ENCODE assay signal across 10 mouse cellular contexts in genomic region chr3:107550409-107551049, GRCm38 (mm10). TPM values are rescaled to one million over a fixed set of nuclear protein-coding genes. Genes with fewer than 3 reads are reported as not detected.
DNase-seq lines count a peak whose midpoint lies in the region; TF ChIP-seq lines count a peak whose summit lies in the region.
"Had no signal": no experiment of that assay in that cellular context is flagged by ENCODE, and none has a peak within 500 bp of the region (broad histone marks: within the 10 kb centered on the region; RNA-seq: fewer than 3 reads in every experiment).

No protein-coding gene starts in this region.

- DNase-seq in heart, postnatal 14 days = peak; percentile 64 to 76
- DNase-seq in heart, embryonic 10.5 days (ENCODE audit: low spot score) = no peak
- DNase-seq in CD4-positive helper T cell, adult 2 months (ENCODE audit: low read depth, low spot score) = peak; percentile 19
- DNase-seq in layer of hippocampus, postnatal 10 days (ENCODE audit: low spot score in 2 of 2) = peak; percentile 73 to 75
- DNase-seq in midbrain, embryonic 10.5 days (ENCODE audit: low spot score) = peak; percentile 62
- DNase-seq in urinary bladder, postnatal 36 days (ENCODE audit: low spot score in 2 of 2) = peak; percentile 13 to 32

- TF ChIP-seq POLR2A in bone marrow macrophage, adult 2 months (IDR thresholded peaks at IDR 0.05; ENCODE audit: borderline replicate concordance, low read depth, low read length) = no peak
- no peak for TF ChIP-seq POLR2A in embryonic fibroblast, embryonic 13.5 days (IDR thresholded peaks at IDR 0.05; ENCODE audit: low read depth, low read length)

- H3K36me3 ChIP-seq in heart, embryonic 10.5 days = no peaks in the 10 kb centered on the region
- H3K36me3 ChIP-seq in midbrain, embryonic 10.5 days = no peaks in the 10 kb centered on the region
- H3K36me3 ChIP-seq: embryonic facial prominence, embryonic 15.5 days had no signal

- 70% methylated on average over 17 of the region's 17 CpGs for WGBS in heart, embryonic 10.5 days
- WGBS in midbrain, embryonic 10.5 days = 73% methylated on average over 17 of the region's 17 CpGs

- peaks cover 64% of the 10 kb centered on the region for H3K27me3 ChIP-seq in heart, embryonic 10.5 days (ENCODE audit: insufficient read depth, poor library complexity, severe bottlenecking)
- peaks cover 4% of the 10 kb centered on the region; the same call in 1 of the 2 replicates for H3K27me3 ChIP-seq in midbrain, embryonic 10.5 days (ENCODE audit: low read depth, poor library complexity, severe bottlenecking)

- H3K4me1 ChIP-seq in heart, embryonic 10.5 days = peaks cover 7% of the 10 kb centered on the region
- H3K4me1 ChIP-seq in bone marrow macrophage, adult 2 months (ENCODE audit: control insufficient read depth, insufficient read depth, low read length) = no peaks in the 10 kb centered on the region
- no peaks in the 10 kb centered on the region for H3K4me1 ChIP-seq in embryonic fibroblast, embryonic 13.5 days (ENCODE audit: control insufficient read depth, insufficient read depth, low read length)
- peaks cover 11% of the 10 kb centered on the region for H3K4me1 ChIP-seq in midbrain, embryonic 10.5 days

- no peaks in the 10 kb centered on the region for H3K9me3 ChIP-seq in heart, embryonic 10.5 days
- H3K9me3 ChIP-seq in midbrain, embryonic 10.5 days (replicated peaks) = no peaks in the 10 kb centered on the region
- H3K9me3 ChIP-seq: embryonic facial prominence, embryonic 15.5 days had no signal

- intact Hi-C loops in heart, postnatal 14 days (cut with DNase I) = no loop called here

- no peak overlapping the region for H3K4me3 ChIP-seq in heart, embryonic 10.5 days
- H3K4me3 ChIP-seq in bone marrow macrophage, adult 2 months (ENCODE audit: insufficient read depth, low read length) = no peak overlapping the region
- no peak overlapping the region for H3K4me3 ChIP-seq in embryonic fibroblast, embryonic 13.5 days (ENCODE audit: insufficient read depth, low read length)
- no peak overlapping the region for H3K4me3 ChIP-seq in midbrain, embryonic 10.5 days
- H3K4me3 ChIP-seq: embryonic facial prominence, embryonic 15.5 days had no signal

- no peak overlapping the region for H3K27ac ChIP-seq in heart, embryonic 10.5 days
- no peak overlapping the region for H3K27ac ChIP-seq in bone marrow macrophage, adult 2 months (ENCODE audit: insufficient read depth, low read depth, low read length)
- H3K27ac ChIP-seq in embryonic fibroblast, embryonic 13.5 days (ENCODE audit: insufficient read depth, low read length) = no peak overlapping the region
- no peak overlapping the region for H3K27ac ChIP-seq in midbrain, embryonic 10.5 days (replicated peaks)
- H3K27ac ChIP-seq: embryonic facial prominence, embryonic 15.5 days had no signal

- TF ChIP-seq CTCF in bone marrow macrophage, adult 2 months (IDR thresholded peaks at IDR 0.05; ENCODE audit: low read depth, low read length) = peak; percentile 72
- TF ChIP-seq CTCF in embryonic fibroblast, embryonic 13.5 days (IDR thresholded peaks at IDR 0.05; ENCODE audit: borderline replicate concordance, insufficient read depth, low read length) = peak; percentile 75

RNA-seq across cellular contexts. Expression of gene Ubl4b, which starts 4.3 kb away (rescaled TPM):
- not detected for total RNA-seq in heart, postnatal 14 days (2021)
- 0.15 TPM in 1 of 2 replicates, not detected in the other for polyA plus RNA-seq in heart, embryonic 10.5 days (2016; fragmentation: Nextera tagmentation; extraction: Ambion mirVana)
- not detected in 2 replicates for polyA plus RNA-seq in bone marrow macrophage, adult 2 months (2012; ENCODE audit: insufficient read depth, insufficient read length, missing spikeins)
- 0.37 TPM in 1 of 2 replicates, not detected in the other for polyA plus RNA-seq in embryonic fibroblast, embryonic 13.5 days (2011; ENCODE audit: insufficient read length, low read depth, missing spikeins)
- total RNA-seq in layer of hippocampus, postnatal 10 days (2021) = not detected
- 0.12 TPM in 1 of 2 replicates, not detected in the other for polyA plus RNA-seq in midbrain, embryonic 10.5 days (2016; fragmentation: Nextera tagmentation; extraction: Ambion mirVana)
- polyA plus RNA-seq: embryonic facial prominence, embryonic 15.5 days; liver, embryonic 16.5 days had no signal

RNA-seq across cellular contexts. Expression of gene Slc6a17, which starts 32.7 kb away (rescaled TPM):
- 1 to 10 TPM; 1.3 to 1.5 TPM for total RNA-seq in heart, postnatal 14 days (2021)
- 3.0 and 3.8 TPM in 2 replicates for polyA plus RNA-seq in heart, embryonic 10.5 days (2016; fragmentation: Nextera tagmentation; extraction: Ambion mirVana)
- polyA plus RNA-seq in bone marrow macrophage, adult 2 months (2012; ENCODE audit: insufficient read depth, insufficient read length, missing spikeins) = not detected in 2 replicates
- polyA plus RNA-seq in embryonic fibroblast, embryonic 13.5 days (2011; ENCODE audit: insufficient read length, low read depth, missing spikeins) = 10.4 and 10.9 TPM in 2 replicates
- 100 to 1,000 TPM; 197 to 222 TPM for total RNA-seq in layer of hippocampus, postnatal 10 days (2021)
- polyA plus RNA-seq in midbrain, embryonic 10.5 days (2016; fragmentation: Nextera tagmentation; extraction: Ambion mirVana) = 1.4 and 1.6 TPM in 2 replicates

RNA-seq across cellular contexts. Expression of gene Alx3, which starts 44.3 kb away (rescaled TPM):
- total RNA-seq in heart, postnatal 14 days (2021) = not detected
- 2.3 and 13.0 TPM in 2 replicates for polyA plus RNA-seq in heart, embryonic 10.5 days (2016; fragmentation: Nextera tagmentation; extraction: Ambion mirVana)
- not detected in 2 replicates for polyA plus RNA-seq in bone marrow macrophage, adult 2 months (2012; ENCODE audit: insufficient read depth, insufficient read length, missing spikeins)
- 1.8 and 1.9 TPM in 2 replicates for polyA plus RNA-seq in embryonic fibroblast, embryonic 13.5 days (2011; ENCODE audit: insufficient read length, low read depth, missing spikeins)
- total RNA-seq in layer of hippocampus, postnatal 10 days (2021) = under 1 TPM; 0.37 to 0.40 TPM
- polyA plus RNA-seq in midbrain, embryonic 10.5 days (2016; fragmentation: Nextera tagmentation; extraction: Ambion mirVana) = 4.9 and 6.7 TPM in 2 replicates
